Mouse (Mus musculus): ENCODE measurements around the gene Apcs.

DNA sequence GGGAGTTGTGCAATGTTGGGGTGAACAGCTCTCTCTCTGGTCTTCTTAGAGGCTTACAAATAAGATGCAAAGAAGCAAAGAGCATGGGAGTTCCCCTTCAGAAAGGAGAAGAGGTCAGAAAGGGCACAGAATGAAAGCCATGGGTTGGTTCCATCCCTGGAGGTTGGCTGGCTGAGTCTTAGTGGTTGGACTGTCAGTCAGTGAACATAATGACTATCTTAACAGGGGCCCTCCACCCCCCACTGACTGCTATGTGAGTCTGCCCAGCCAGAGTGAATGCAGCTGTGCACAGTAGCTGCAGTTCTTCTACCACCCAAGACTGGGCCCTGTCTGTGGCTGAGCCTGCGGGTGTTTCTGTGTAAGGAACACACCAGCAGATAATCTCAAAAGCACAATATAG lies 18.2 kb downstream of the Apcs start:
- TF ChIP-seq CTCF (IDR thresholded peaks at IDR 0.05; ENCODE audit: extremely low read depth, insufficient read length, insufficient replicate concordance, low read depth, low read length) (no peak), POLR2A (IDR thresholded peaks at IDR 0.05; ENCODE audit: low read depth, low read length) (no peak)
